Mouse (Mus musculus): ENCODE results near the gene Zbp1. TPM values are rescaled to one million over a fixed set of nuclear protein-coding genes. Genes with fewer than 3 reads are reported as not detected.

Gene Zbp1
- total and polyA plus RNA-seq, 2 experiments from 2014 or later = 0.44 to 0.52 TPM

DNA sequence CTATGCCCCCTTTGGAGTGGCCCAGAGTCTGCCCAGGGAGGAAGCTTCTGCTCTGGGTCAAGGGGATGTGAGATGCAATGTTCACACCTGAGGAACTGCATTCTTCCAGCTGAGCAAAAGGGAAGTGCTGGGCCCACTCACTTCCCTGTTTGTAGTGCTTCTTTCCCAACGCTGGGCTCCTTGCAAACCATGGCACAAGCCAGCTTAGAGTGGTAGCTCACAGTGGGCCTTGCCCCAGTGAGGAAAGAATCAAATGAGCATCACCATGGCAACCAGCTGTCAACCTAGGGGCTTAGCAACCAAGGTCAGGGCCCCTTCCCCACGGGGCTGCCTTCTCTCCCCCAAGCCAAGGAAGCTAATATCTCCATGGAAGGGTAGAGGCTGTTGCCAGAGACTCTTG, 45.7 kb downstream of the Zbp1 start:
- Histone ChIP-seq H3K27me3 (ENCODE audit: insufficient read depth, low read length) (peaks cover 12% of the 10 kb centered on the region), H3K4me1 (ENCODE audit: insufficient read depth) (peaks cover 28% of the 10 kb centered on the region), H3K9ac (no peak overlapping the region), H3K36me3 (ENCODE audit: insufficient read depth) (no peaks in the 10 kb centered on the region), H3K4me3 (ENCODE audit: low read depth, low read length) (no peak overlapping the region), H3K4me2 (ENCODE audit: low read depth) (peak overlapping the region; percentile 55), H3K27ac (ENCODE audit: low read depth, low read length) (peak overlapping the region; percentile 90), H3K9me3 (ENCODE audit: low read length) (no peaks in the 10 kb centered on the region)
- DNase-seq (no peak), ATAC-seq (peak; percentile 49)
- WGBS = 4% methylated on average over 2 of the region's 2 CpGs
- TF ChIP-seq CTCF (IDR thresholded peaks at IDR 0.05; ENCODE audit: low read depth) = no peak

DNA sequence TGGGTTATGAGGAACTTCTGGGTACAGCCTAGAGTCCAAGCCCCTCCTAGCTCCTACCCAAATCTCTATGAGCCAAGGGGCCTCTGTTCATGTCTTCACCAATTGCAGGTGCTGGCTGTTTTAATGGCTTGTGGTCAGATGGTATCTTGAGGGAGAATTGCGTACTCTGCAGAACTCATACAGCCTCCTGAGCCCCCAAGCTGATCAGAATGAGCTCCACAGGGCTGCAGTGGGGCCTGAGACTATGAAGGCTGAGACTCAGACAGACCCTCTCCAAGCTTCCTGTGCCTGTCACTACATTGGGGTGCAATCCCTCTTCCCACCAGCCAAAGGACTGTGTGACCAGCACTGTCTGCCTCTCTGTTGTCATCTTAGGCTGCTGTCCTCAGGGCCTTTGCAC, 46.3 kb downstream of the Zbp1 start:
- H3K27ac ChIP-seq (ENCODE audit: low read depth, low read length) = peak overlapping the region; percentile 90
- peaks cover 12% of the 10 kb centered on the region for H3K27me3 ChIP-seq (ENCODE audit: insufficient read depth, low read length)
- ATAC-seq (no peak), DNase-seq (no peak)
- H3K36me3 ChIP-seq (ENCODE audit: insufficient read depth) = no peaks in the 10 kb centered on the region
- no peak overlapping the region for H3K9ac ChIP-seq
- TF ChIP-seq CTCF (IDR thresholded peaks at IDR 0.05; ENCODE audit: low read depth) = no peak
- 100% methylated on average over 1 of the region's 1 CpGs for WGBS
- H3K4me1 ChIP-seq (ENCODE audit: insufficient read depth) = peaks cover 28% of the 10 kb centered on the region
- H3K9me3 ChIP-seq (ENCODE audit: low read length) = no peaks in the 10 kb centered on the region
- H3K4me3 ChIP-seq (ENCODE audit: low read depth, low read length) = no peak overlapping the region
- H3K4me2 ChIP-seq (ENCODE audit: low read depth) = no peak overlapping the region

DNA sequence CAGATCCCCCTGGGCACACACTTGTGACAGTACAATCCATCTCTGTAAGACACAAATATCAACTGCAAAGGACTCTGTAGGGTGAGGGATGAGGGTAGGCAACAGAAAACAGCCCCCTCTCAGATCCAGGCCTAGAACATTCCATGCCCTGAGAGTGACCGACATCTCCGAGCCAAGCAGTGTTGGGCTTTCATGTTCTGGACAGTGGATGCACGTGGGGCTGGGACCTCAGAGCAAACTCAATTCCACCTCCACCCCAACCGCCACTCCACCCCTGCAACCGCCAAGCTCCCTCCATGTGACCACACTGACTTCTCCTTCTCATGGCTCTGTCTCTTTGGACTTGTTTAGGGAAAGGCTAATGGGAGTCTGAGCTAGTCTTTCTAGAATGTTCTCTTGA, 46.8 kb downstream of the Zbp1 start:
- no peak for DNase-seq

DNA sequence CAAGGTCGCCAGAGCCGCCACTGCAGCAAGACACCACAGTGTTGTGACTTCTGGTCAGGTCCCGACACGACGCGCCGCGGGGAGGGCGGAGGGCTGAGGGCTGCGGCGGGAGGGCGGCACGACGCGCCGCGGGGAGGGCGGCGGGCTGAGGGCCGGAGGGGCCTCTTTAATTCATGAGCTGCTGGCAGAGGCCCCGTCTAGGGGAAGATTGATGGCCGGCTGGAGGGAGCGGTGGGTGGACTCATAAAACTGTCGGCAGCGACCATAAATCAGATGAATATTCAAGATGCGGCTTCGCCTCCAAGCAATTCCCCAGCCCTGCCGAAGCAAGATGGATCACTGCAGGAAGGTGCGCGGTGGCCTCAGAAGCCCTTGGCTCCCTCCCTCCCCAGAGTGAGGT, 47.3 kb downstream of the Zbp1 start:
- no peaks in the 10 kb centered on the region for H3K36me3 ChIP-seq (ENCODE audit: insufficient read depth)
- 0 out of 2 replicates have a peak overlapping the region, but pooled peaks have one; percentile 9 for H3K4me3 ChIP-seq (ENCODE audit: low read depth, low read length)
- DNase-seq (peak; percentile 18), ATAC-seq (no peak)
- H3K9me3 ChIP-seq (ENCODE audit: low read length) = no peaks in the 10 kb centered on the region
- H3K27me3 ChIP-seq (ENCODE audit: insufficient read depth, low read length) = peaks cover 12% of the 10 kb centered on the region
- H3K4me1 ChIP-seq (ENCODE audit: insufficient read depth) = peaks cover 28% of the 10 kb centered on the region
- WGBS = 2% methylated on average over 30 of the region's 30 CpGs
- H3K9ac ChIP-seq = peak overlapping the region; percentile 40
- H3K27ac ChIP-seq (ENCODE audit: low read depth, low read length) = no peak overlapping the region
- no peak for TF ChIP-seq CTCF (IDR thresholded peaks at IDR 0.05; ENCODE audit: low read depth)
- H3K4me2 ChIP-seq (ENCODE audit: low read depth) = peak overlapping the region; percentile 45

More for the DNA sequence above, 46.8 kb downstream of the Zbp1 start:
- Histone ChIP-seq H3K4me3 (ENCODE audit: low read depth, low read length) (no peak overlapping the region), H3K9me3 (ENCODE audit: low read length) (no peaks in the 10 kb centered on the region), H3K4me2 (ENCODE audit: low read depth) (peak overlapping the region; percentile 45), H3K4me1 (ENCODE audit: insufficient read depth) (peaks cover 28% of the 10 kb centered on the region), H3K27ac (ENCODE audit: low read depth, low read length) (no peak overlapping the region), H3K9ac (peak overlapping the region; percentile 40; the same call in 1 of the 2 replicates), H3K27me3 (ENCODE audit: insufficient read depth, low read length) (peaks cover 12% of the 10 kb centered on the region), H3K36me3 (ENCODE audit: insufficient read depth) (no peaks in the 10 kb centered on the region)
- no peak for TF ChIP-seq CTCF (IDR thresholded peaks at IDR 0.05; ENCODE audit: low read depth)
- ATAC-seq = no peak
- WGBS = 88% methylated on average over 5 of the region's 5 CpGs

DNA sequence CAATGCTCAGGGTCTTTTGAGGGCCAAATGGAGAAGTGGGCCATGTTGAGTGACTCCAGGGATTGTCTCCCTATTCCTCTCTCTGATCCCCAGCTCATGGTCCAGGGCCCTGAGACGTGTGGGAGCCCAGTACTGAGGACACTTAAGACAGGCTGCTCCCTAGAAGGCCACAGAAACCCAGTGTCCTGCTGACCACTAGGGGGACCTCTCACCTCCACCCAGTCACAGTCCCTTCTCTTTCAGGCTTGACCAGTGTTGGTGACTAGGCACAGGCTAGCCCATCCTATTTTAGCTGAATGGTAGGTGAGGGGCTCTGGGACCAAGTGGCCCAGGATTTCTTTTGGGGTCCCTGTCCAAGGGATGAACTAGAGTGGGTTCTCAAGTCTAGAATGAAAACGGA, 48.0 kb downstream of the Zbp1 start:
- H3K4me1 ChIP-seq (ENCODE audit: insufficient read depth) = peaks cover 28% of the 10 kb centered on the region
- H3K36me3 ChIP-seq (ENCODE audit: insufficient read depth) = no peaks in the 10 kb centered on the region
- DNase-seq = no peak
- WGBS = 63% methylated on average over 2 of the region's 2 CpGs
- no peak overlapping the region for H3K4me2 ChIP-seq (ENCODE audit: low read depth)
- no peak overlapping the region for H3K27ac ChIP-seq (ENCODE audit: low read depth, low read length)
- ATAC-seq = no peak
- peaks cover 12% of the 10 kb centered on the region for H3K27me3 ChIP-seq (ENCODE audit: insufficient read depth, low read length)
- no peak overlapping the region for H3K9ac ChIP-seq
- peak; percentile 42 for TF ChIP-seq CTCF (IDR thresholded peaks at IDR 0.05; ENCODE audit: low read depth)
- H3K4me3 ChIP-seq (ENCODE audit: low read depth, low read length) = no peak overlapping the region
- H3K9me3 ChIP-seq (ENCODE audit: low read length) = no peaks in the 10 kb centered on the region

DNA sequence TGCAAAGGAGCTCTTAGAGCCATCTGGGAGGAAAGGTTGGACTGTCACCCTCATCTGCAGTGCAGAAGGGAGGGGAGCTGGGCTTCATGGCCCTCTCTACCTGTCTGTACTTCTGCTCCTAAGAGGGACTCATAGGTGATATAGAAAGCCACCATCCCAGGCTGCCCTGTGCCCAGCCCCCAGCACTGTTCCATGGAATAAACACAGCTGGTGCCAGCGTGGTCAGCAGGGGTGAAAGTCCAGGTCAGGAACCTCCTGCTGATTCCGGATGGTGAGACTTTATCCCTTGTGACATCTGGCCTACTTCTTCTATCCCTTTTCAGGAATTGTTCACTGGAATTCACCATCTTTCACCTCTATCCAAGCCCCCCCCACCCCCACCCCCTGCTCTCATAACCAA, 48.6 kb downstream of the Zbp1 start:
- WGBS = 78% methylated on average over 2 of the region's 2 CpGs

DNA sequence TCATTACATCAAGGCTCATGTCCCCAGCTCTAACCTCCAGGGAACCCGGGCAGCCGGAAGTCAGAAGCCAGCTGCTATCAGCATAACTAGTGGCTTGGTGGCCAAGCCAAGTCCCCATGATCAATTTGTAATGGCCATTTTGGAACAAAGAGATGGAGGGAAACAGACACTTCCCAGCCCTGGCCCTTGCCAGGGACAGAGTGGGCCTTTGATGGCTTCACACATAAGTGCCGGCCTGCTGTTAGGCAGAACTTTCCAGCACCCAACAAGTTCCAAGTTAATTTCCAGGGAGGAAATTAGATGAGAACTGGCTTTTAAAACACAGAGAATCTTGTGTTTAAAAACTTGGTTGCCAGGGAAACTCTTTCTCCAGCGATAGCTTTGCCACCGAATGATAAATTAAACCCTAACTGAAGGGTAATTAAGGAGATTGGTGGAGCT, 50.3 kb downstream of the Zbp1 start:
- H3K27ac ChIP-seq (ENCODE audit: low read depth, low read length) = no peak overlapping the region
- peaks cover 20% of the 10 kb centered on the region for H3K4me1 ChIP-seq (ENCODE audit: insufficient read depth)
- no peak overlapping the region for H3K4me3 ChIP-seq (ENCODE audit: low read depth, low read length)
- H3K9me3 ChIP-seq (ENCODE audit: low read length) = no peaks in the 10 kb centered on the region
- ATAC-seq = no peak
- H3K27me3 ChIP-seq (ENCODE audit: insufficient read depth, low read length) = peaks cover 12% of the 10 kb centered on the region
- no peak for TF ChIP-seq CTCF (IDR thresholded peaks at IDR 0.05; ENCODE audit: low read depth)
- H3K9ac ChIP-seq = no peak overlapping the region
- DNase-seq = peak; percentile 27
- H3K4me2 ChIP-seq (ENCODE audit: low read depth) = no peak overlapping the region
- H3K36me3 ChIP-seq (ENCODE audit: insufficient read depth) = no peaks in the 10 kb centered on the region
- 47% methylated on average over 5 of the region's 5 CpGs for WGBS

More for the DNA sequence above, 48.6 kb downstream of the Zbp1 start:
- Histone ChIP-seq H3K9ac (no peak overlapping the region), H3K36me3 (ENCODE audit: insufficient read depth) (no peaks in the 10 kb centered on the region), H3K27me3 (ENCODE audit: insufficient read depth, low read length) (peaks cover 12% of the 10 kb centered on the region), H3K27ac (ENCODE audit: low read depth, low read length) (no peak overlapping the region), H3K4me1 (ENCODE audit: insufficient read depth) (peaks cover 28% of the 10 kb centered on the region), H3K4me3 (ENCODE audit: low read depth, low read length) (no peak overlapping the region), H3K9me3 (ENCODE audit: low read length) (no peaks in the 10 kb centered on the region), H3K4me2 (ENCODE audit: low read depth) (no peak overlapping the region)
- no peak for ATAC-seq
- DNase-seq = no peak
- no peak for TF ChIP-seq CTCF (IDR thresholded peaks at IDR 0.05; ENCODE audit: low read depth)
